In the genomic region with DNA sequence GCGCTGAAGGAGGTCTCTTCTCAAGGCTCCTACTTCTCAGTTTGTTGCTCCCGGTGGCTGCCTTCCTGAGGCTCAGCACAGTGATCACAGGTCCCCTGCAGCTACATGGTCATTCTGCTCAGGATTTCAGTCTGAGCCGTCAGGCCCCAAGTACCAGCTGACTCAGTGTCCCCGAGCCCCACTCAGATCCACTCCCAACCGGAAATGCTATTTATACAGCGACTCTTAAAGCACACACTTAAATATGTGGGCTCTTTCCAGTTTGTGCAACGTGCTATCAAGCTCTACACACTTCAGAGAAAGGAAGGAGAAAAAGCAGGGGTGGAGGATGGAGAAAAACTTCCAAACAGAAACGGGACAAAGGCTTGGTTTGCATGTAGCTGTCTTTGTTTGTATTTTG, we compare ENCODE assay signal across 24 mouse cellular contexts.
"Had no signal": no experiment of that assay in that cellular context is flagged by ENCODE, and none has a peak within 500 bp of the region (broad histone marks: within the 10 kb centered on the region; RNA-seq: fewer than 3 reads in every experiment).

No protein-coding gene starts in this region.

- H3K36me3 ChIP-seq: heart, embryonic 10.5 days; heart, embryonic 12.5 days; hindbrain, embryonic 10.5 days; hindbrain, embryonic 12.5 days; intestine, embryonic 15.5 days; limb, embryonic 10.5 days; limb, embryonic 12.5 days had no signal

- DNase-seq: gastrocnemius, adult 2 months; gastrocnemius, postnatal 10 days; gastrocnemius, postnatal 25 days; heart, adult 18-20 months; heart, postnatal 10 days; heart, postnatal 4 days; kidney, adult 18-20 months; kidney, adult 8-10 months; kidney, postnatal 10 days; kidney, postnatal 25 days; kidney, postnatal 4 days had no signal

- H3K27me3 ChIP-seq: heart, embryonic 12.5 days; hindbrain, embryonic 12.5 days; intestine, embryonic 15.5 days; limb, embryonic 12.5 days had no signal

- H3K4me3 ChIP-seq: gastrocnemius, adult 2 months; heart, embryonic 10.5 days; heart, embryonic 12.5 days; hindbrain, embryonic 10.5 days; hindbrain, embryonic 12.5 days; intestine, embryonic 15.5 days; layer of hippocampus, adult 2 months; left cerebral cortex, adult 2 months; limb, embryonic 10.5 days; limb, embryonic 12.5 days had no signal

- H3K4me2 ChIP-seq: heart, embryonic 12.5 days; hindbrain, embryonic 12.5 days; hindbrain, embryonic 14.5 days; intestine, embryonic 15.5 days; limb, embryonic 12.5 days had no signal

- H3K9ac ChIP-seq: heart, embryonic 12.5 days; hindbrain, embryonic 12.5 days; hindbrain, embryonic 14.5 days; intestine, embryonic 15.5 days; limb, embryonic 12.5 days had no signal

- H3K27ac ChIP-seq: gastrocnemius, adult 2 months; heart, embryonic 10.5 days; hindbrain, embryonic 10.5 days; hindbrain, embryonic 12.5 days; hindbrain, embryonic 14.5 days; intestine, embryonic 15.5 days; layer of hippocampus, adult 2 months; left cerebral cortex, adult 2 months; limb, embryonic 10.5 days; limb, embryonic 12.5 days had no signal

- ATAC-seq: hindbrain, embryonic 16.5 days; inflammation-experienced regulatory T-cells, adult 6 months; intestine, embryonic 15.5 days; intestine, postnatal 0 days had no signal

- H3K4me1 ChIP-seq: heart, embryonic 12.5 days; intestine, embryonic 15.5 days; limb, embryonic 12.5 days had no signal

- H3K9me3 ChIP-seq: heart, embryonic 10.5 days; heart, embryonic 12.5 days; hindbrain, embryonic 10.5 days; hindbrain, embryonic 12.5 days; intestine, embryonic 15.5 days; limb, embryonic 10.5 days; limb, embryonic 12.5 days had no signal
